Mouse (Mus musculus) heart, postnatal 0 days (tissue): ENCODE results near the gene 3110082I17Rik.

Source experiments
- CTCF ChIP-seq: IDR thresholded peaks from 2 replicates; pipeline ENCODE4 v1.5.1; 2016; ENCODE audit warnings: antibody characterized with exemption, control low read depth, low read depth
- EP300 ChIP-seq: IDR thresholded peaks from 2 replicates; pipeline ENCODE4 v1.6.1; 2016; ENCODE audit warnings: antibody characterized with exemption, low read depth

DNA sequence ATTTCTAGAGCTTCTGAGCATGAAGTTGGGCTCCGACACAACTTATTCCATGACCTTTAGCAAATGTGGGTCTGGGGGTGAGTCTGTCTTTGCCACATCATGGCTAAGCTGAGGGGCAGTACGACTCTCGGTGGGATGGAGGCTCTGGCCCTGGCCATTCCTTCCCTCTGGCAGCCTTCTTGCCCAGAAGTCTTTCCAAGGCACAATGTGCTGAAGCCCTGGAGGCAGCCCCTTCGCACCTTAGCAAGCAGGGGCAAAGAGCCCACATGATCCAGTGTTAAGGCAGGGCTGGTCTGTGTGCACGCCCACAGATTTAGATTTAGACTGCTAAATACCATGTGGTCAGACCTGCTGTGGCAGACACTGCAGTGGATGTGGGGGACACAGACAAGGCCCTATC is 61.5 kb downstream of the 3110082I17Rik start:
- TF ChIP-seq CTCF (no peak), EP300 (no peak)
